Mouse (Mus musculus) midbrain, embryonic 15.5 days (tissue): ENCODE measurements around the gene 1700029J07Rik. TPM values are rescaled to one million over a fixed set of nuclear protein-coding genes. Genes with fewer than 3 reads are reported as not detected.

Experiments
- polyA plus RNA-seq: library from polyadenylated mRNA; unstranded; fragments of >200 nt; fragmentation: Nextera tagmentation; extraction: Ambion mirVana; gene quantifications from 2 replicates; pipeline ENCODE4 v1.2.1, GENCODE M21; 2015

Gene 1700029J07Rik
- polyA plus RNA-seq, 1 experiment from 2014 or later = 6.5 TPM

Other genes with a start within 250 kb of the 1700029J07Rik start
- gene Pdlim3, start 89.8 kb downstream of the 1700029J07Rik start, polyA plus RNA-seq = 21.2 and 25.9 TPM in 2 replicates
- 0.12 and 0.29 TPM in 2 replicates for gene Ccdc110, start 40.6 kb downstream of the 1700029J07Rik start, polyA plus RNA-seq
- 56.0 and 64.0 TPM in 2 replicates for gene Ufsp2, start 276 bp upstream of the 1700029J07Rik start, polyA plus RNA-seq
- 0.52 and 0.66 TPM in 2 replicates for gene Lrp2bp, start 24.1 kb upstream of the 1700029J07Rik start, polyA plus RNA-seq
- gene Ankrd37, start 30.5 kb upstream of the 1700029J07Rik start, polyA plus RNA-seq = 39.7 and 45.3 TPM in 2 replicates
- gene Cfap97, start 176.5 kb upstream of the 1700029J07Rik start, polyA plus RNA-seq = 27.3 and 29.2 TPM in 2 replicates
- gene Snx25, start 176.9 kb upstream of the 1700029J07Rik start, polyA plus RNA-seq = 9.9 and 10.5 TPM in 2 replicates
- gene Slc25a4, start 236.0 kb upstream of the 1700029J07Rik start, polyA plus RNA-seq = 811 and 847 TPM in 2 replicates